ENCODE assay signal across 8 mouse cellular contexts in genomic region chr7:30193581-30194100, GRCm38 (mm10). TPM values are rescaled to one million over a fixed set of nuclear protein-coding genes. Genes with fewer than 3 reads are reported as not detected.
DNase-seq lines count a peak whose midpoint lies in the region.

No protein-coding gene starts in this region.

- DNase-seq in ZHBTc4 (ENCODE audit: low read depth, low spot score): peak; percentile 95
- DNase-seq in cerebellum, postnatal 14 days: peak; percentile 85 to 86
- DNase-seq in gastrocnemius, postnatal 10 days: peak; percentile 61
- DNase-seq in induced T-regulatory cell, adult 2 months (ENCODE audit: low read depth): peak; percentile 86
- peak; percentile 73 for DNase-seq in left cerebral cortex, postnatal 4 days
- peak; percentile 65 for DNase-seq in mesoderm, embryonic 11.5 days (ENCODE audit: low read depth, low spot score)
- DNase-seq in right cerebral cortex, postnatal 25 days: peak; percentile 72
- peak; percentile 78 to 84 for DNase-seq in urinary bladder, postnatal 36 days (ENCODE audit: low spot score in 2 of 2)

- intact Hi-C loops in left cerebral cortex, postnatal 4 days (cut with DNase I): no loop called here

RNA-seq across cellular contexts. Expression of gene Capns1, which starts 5.0 kb away (rescaled TPM):
- 100 to 1,000 TPM; 314 to 330 TPM for total RNA-seq in gastrocnemius, postnatal 10 days (2021)
- total RNA-seq in left cerebral cortex, postnatal 4 days (2021): 100 to 1,000 TPM; 193 to 198 TPM

RNA-seq across cellular contexts. Expression of gene Cox7a1, which starts 9.7 kb away (rescaled TPM):
- total RNA-seq in gastrocnemius, postnatal 10 days (2021): 100 to 1,000 TPM; 630 to 723 TPM
- total RNA-seq in left cerebral cortex, postnatal 4 days (2021): 1 to 10 TPM; 1.5 to 2.0 TPM

RNA-seq across cellular contexts. Expression of gene Zfp146, which starts 24.1 kb away (rescaled TPM):
- total RNA-seq in gastrocnemius, postnatal 10 days (2021): 10 to 100 TPM; 34.6 to 40.3 TPM
- total RNA-seq in left cerebral cortex, postnatal 4 days (2021): 10 to 100 TPM; 66.8 to 68.1 TPM

RNA-seq across cellular contexts. Expression of gene Polr2i, which starts 38.1 kb away (rescaled TPM):
- 10 to 100 TPM; 71.9 to 80.7 TPM for total RNA-seq in gastrocnemius, postnatal 10 days (2021)
- total RNA-seq in left cerebral cortex, postnatal 4 days (2021): 10 to 100 TPM; 94.9 to 96.9 TPM

RNA-seq across cellular contexts. Expression of gene Tbcb, which starts 38.4 kb away (rescaled TPM):
- 10 to 100 TPM; 42.8 to 47.0 TPM for total RNA-seq in gastrocnemius, postnatal 10 days (2021)
- total RNA-seq in left cerebral cortex, postnatal 4 days (2021): 100 to 1,000 TPM; 229 to 238 TPM

Comparison
In these comparisons a context has a peak if more than half of its experiments do, and no peak if none do; other contexts are left out.
1. Peak in every context shown above with its lines: DNase-seq.
2. RNA of gene Cox7a1, which starts 9.7 kb away (total RNA-seq): 630 to 723 TPM in gastrocnemius, postnatal 10 days; 1.5 to 2.0 TPM in left cerebral cortex, postnatal 4 days; every median in the first group is over 100 times any median in the second.